Mouse (Mus musculus) MEL (cell line): ENCODE results near the gene Rap1b. TPM values are rescaled to one million over a fixed set of nuclear protein-coding genes. Genes with fewer than 3 reads are reported as not detected.

Experiments
- DNase-seq: peaks from one replicate; pipeline ENCODE4 v3.0.0; 2011; ENCODE audit warnings: low read depth, low spot score
- H3K27ac ChIP-seq: 2 replicates; pipeline ENCODE4 v1.5.1; 2012; ENCODE audit warnings: low read depth, mild to moderate bottlenecking, control low read depth, low read length, moderate library complexity; ENCODE audit not compliant: control insufficient read depth
- H3K27me3 ChIP-seq, 2 experiments: fragments of 150-350 bp in 1 of 2; sonication (generic) in 1 of 2; 2 replicates each; pipeline ENCODE4 v1.6.1; 2012; ENCODE audit warnings: low read length in 2 of 2, mild to moderate bottlenecking in 2 of 2, improper control_type of control experiment in 1 of 2, moderate library complexity in 1 of 2; ENCODE audit not compliant: insufficient read depth in 2 of 2, control insufficient read depth in 1 of 2
- H3K36me3 ChIP-seq, 2 experiments: 2 replicates each; pipeline ENCODE4 v1.6.1; 2012 to 2014; ENCODE audit warnings: low read length in 2 of 2, improper control_type of control experiment in 1 of 2, inconsistent platforms in 1 of 2, mild to moderate bottlenecking in 1 of 2; ENCODE audit not compliant: insufficient read depth in 2 of 2, control insufficient read depth in 1 of 2
- H3K4me1 ChIP-seq, 2 experiments: fragments of 150-350 bp in 1 of 2; sonication (generic) in 1 of 2; 2 replicates each; pipeline ENCODE4 v1.6.1; 2012; ENCODE audit warnings: low read length in 2 of 2, improper control_type of control experiment in 1 of 2, mild to moderate bottlenecking in 1 of 2; ENCODE audit not compliant: insufficient read depth in 2 of 2, control insufficient read depth in 1 of 2
- H3K4me3 ChIP-seq, 2 experiments: fragments of 150-350 bp in 1 of 2; sonication (generic) in 1 of 2; 2 replicates each; pipeline ENCODE4 v1.5.1; 2012; ENCODE audit warnings: low read depth in 2 of 2, low read length in 2 of 2, mild to moderate bottlenecking in 2 of 2, moderate library complexity in 2 of 2, control low read depth in 1 of 2, improper control_type of control experiment in 1 of 2; ENCODE audit not compliant: control insufficient read depth in 1 of 2, insufficient read depth in 1 of 2
- H3K79me2 ChIP-seq: 2 replicates; pipeline ENCODE4 v1.6.1; 2012; ENCODE audit warnings: mild to moderate bottlenecking, low read length, moderate library complexity; ENCODE audit not compliant: control insufficient read depth, poor library complexity, insufficient read depth
- H3K9ac ChIP-seq: 2 replicates; pipeline ENCODE4 v1.6.1; 2012; ENCODE audit warnings: low read depth, mild to moderate bottlenecking, control low read depth, low read length, moderate library complexity; ENCODE audit not compliant: control insufficient read depth, poor library complexity, severe bottlenecking
- H3K9me3 ChIP-seq: fragments of 150-350 bp; sonication (generic); replicated peaks from 2 replicates; pipeline ENCODE4 v1.6.1; 2012; ENCODE audit warnings: mild to moderate bottlenecking, low read length, improper control_type of control experiment, moderate library complexity; ENCODE audit not compliant: insufficient read depth
- CHD1 ChIP-seq: IDR thresholded peaks from 2 replicates; pipeline ENCODE4 v1.6.1; 2012; ENCODE audit warnings: low read depth, mild to moderate bottlenecking, inconsistent platforms, low read length, improper control_type of control experiment
- CHD2 ChIP-seq: IDR thresholded peaks from 2 replicates; pipeline ENCODE4 v1.6.1; 2011; ENCODE audit warnings: low read length, improper control_type of control experiment
- E2F4 ChIP-seq: IDR thresholded peaks from 2 replicates; pipeline ENCODE4 v1.6.1; 2011; ENCODE audit warnings: low read depth, low read length, improper control_type of control experiment, borderline replicate concordance
- ELF1 ChIP-seq: IDR thresholded peaks from 2 replicates; pipeline ENCODE4 v1.6.1; 2014; ENCODE audit warnings: low read depth, mild to moderate bottlenecking, inconsistent platforms, low read length, improper control_type of control experiment, moderate library complexity
- EP300 ChIP-seq, 2 experiments: IDR thresholded peaks; 2 replicates each; pipeline ENCODE4 v1.6.1; 2011; ENCODE audit warnings: improper control_type of control experiment in 2 of 2, low read length in 2 of 2, low read depth in 1 of 2, mild to moderate bottlenecking in 1 of 2
- ETS1 ChIP-seq: IDR thresholded peaks from 2 replicates; pipeline ENCODE4 v1.6.1; 2012; ENCODE audit warnings: low read depth, mild to moderate bottlenecking, inconsistent platforms, low read length, improper control_type of control experiment, moderate library complexity
- GABPA ChIP-seq: IDR thresholded peaks from 2 replicates; pipeline ENCODE4 v1.6.1; 2012; ENCODE audit warnings: low read depth, mild to moderate bottlenecking, inconsistent platforms, low read length, improper control_type of control experiment, moderate library complexity
- GATA1 ChIP-seq: IDR thresholded peaks from 2 replicates; pipeline ENCODE4 v1.6.1; 2011; ENCODE audit warnings: low read depth, low read length, improper control_type of control experiment
- KAT2A ChIP-seq: conservative IDR thresholded peaks from 2 replicates; pipeline ENCODE4 v1.6.1; 2012; ENCODE audit warnings: low read depth, low read length, improper control_type of control experiment, inconsistent platforms
- MAX ChIP-seq: IDR thresholded peaks from 2 replicates; pipeline ENCODE4 v1.6.1; 2011; ENCODE audit warnings: low read length, improper control_type of control experiment
- MAZ ChIP-seq: IDR thresholded peaks from 2 replicates; pipeline ENCODE4 v1.6.1; 2012; ENCODE audit warnings: low read depth, mild to moderate bottlenecking, inconsistent platforms, low read length, improper control_type of control experiment
- MEF2A ChIP-seq: IDR thresholded peaks from 2 replicates; pipeline ENCODE4 v1.6.1; 2014; ENCODE audit warnings: low read depth, mild to moderate bottlenecking, inconsistent platforms, low read length, improper control_type of control experiment; ENCODE audit not compliant: poor library complexity, insufficient replicate concordance, severe bottlenecking; ENCODE audit errors: extremely low read depth
- NELFE ChIP-seq: IDR thresholded peaks from 2 replicates; pipeline ENCODE4 v1.6.1; 2011; ENCODE audit warnings: low read depth, low read length, improper control_type of control experiment
- POLR2A ChIP-seq, 2 experiments: IDR thresholded peaks; 2 replicates each; pipeline ENCODE4 v1.6.1; 2011 to 2012; ENCODE audit warnings: low read length in 2 of 2, mild to moderate bottlenecking in 2 of 2, control low read depth in 1 of 2, improper control_type of control experiment in 1 of 2, low read depth in 1 of 2, moderate library complexity in 1 of 2; ENCODE audit not compliant: control insufficient read depth in 1 of 2, insufficient read depth in 1 of 2, poor library complexity in 1 of 2
- POLR2AphosphoS2 ChIP-seq: IDR thresholded peaks from 2 replicates; pipeline ENCODE4 v1.6.1; 2011; ENCODE audit warnings: low read length, improper control_type of control experiment
- RAD21 ChIP-seq: IDR thresholded peaks from 2 replicates; pipeline ENCODE4 v1.6.1; 2011; ENCODE audit warnings: mild to moderate bottlenecking, low read depth, low read length, improper control_type of control experiment
- RCOR1 ChIP-seq: IDR thresholded peaks from 2 replicates; pipeline ENCODE4 v1.6.1; 2012; ENCODE audit warnings: low read depth, mild to moderate bottlenecking, inconsistent platforms, low read length, improper control_type of control experiment
- SMC3 ChIP-seq: IDR thresholded peaks from 2 replicates; pipeline ENCODE4 v1.6.1; 2011; ENCODE audit warnings: low read depth, low read length, improper control_type of control experiment
- TCF12 ChIP-seq: IDR thresholded peaks from 2 replicates; pipeline ENCODE4 v1.6.1; 2014; ENCODE audit warnings: low read depth, mild to moderate bottlenecking, inconsistent platforms, low read length, improper control_type of control experiment, moderate library complexity
- UBTF ChIP-seq: IDR thresholded peaks from 2 replicates; pipeline ENCODE4 v1.6.1; 2012; ENCODE audit warnings: low read depth, mild to moderate bottlenecking, inconsistent platforms, low read length, improper control_type of control experiment, moderate library complexity, borderline replicate concordance; ENCODE audit not compliant: insufficient read depth
- USF1 ChIP-seq: IDR thresholded peaks from 2 replicates; pipeline ENCODE4 v1.6.1; 2014; ENCODE audit warnings: low read depth, mild to moderate bottlenecking, inconsistent platforms, low read length, improper control_type of control experiment, moderate library complexity
- ZC3H11A ChIP-seq: IDR thresholded peaks from 2 replicates; pipeline ENCODE4 v1.6.1; 2012; ENCODE audit warnings: low read depth, mild to moderate bottlenecking, inconsistent platforms, low read length, improper control_type of control experiment
- ZKSCAN1 ChIP-seq: IDR thresholded peaks from 2 replicates; pipeline ENCODE4 v1.6.1; 2012; ENCODE audit warnings: low read depth, mild to moderate bottlenecking, inconsistent platforms, low read length, improper control_type of control experiment, moderate library complexity
- ZNF384 ChIP-seq: IDR thresholded peaks from 2 replicates; pipeline ENCODE4 v1.6.1; 2012; ENCODE audit warnings: low read depth, mild to moderate bottlenecking, inconsistent platforms, low read length, improper control_type of control experiment
- polyA plus RNA-seq, 2 experiments: library from polyadenylated mRNA; stranded (reverse) in 1 of 2; unstranded in 1 of 2; fragments of >175 nt in 1 of 2; fragments of >200 nt in 1 of 2; gene quantifications; 2 replicates each; pipeline versions ENCODE4 v1.2.1 to v1.2.4; 2012; ENCODE audit warnings: low replicate concordance in 2 of 2, low read depth in 1 of 2; ENCODE audit not compliant: insufficient read length in 2 of 2, insufficient read depth in 1 of 2, missing spikeins in 1 of 2
- total RNA-seq: library from RNA; depleted of rRNA; stranded (reverse); fragments of 300-350 nt; gene quantifications from 2 replicates; pipeline ENCODE4 v1.2.3, GENCODE M21; 2012

Rap1b gene
- total and polyA plus RNA-seq, 3 experiments, result 42.3 to 89.1 (median 83.3) TPM

DNA sequence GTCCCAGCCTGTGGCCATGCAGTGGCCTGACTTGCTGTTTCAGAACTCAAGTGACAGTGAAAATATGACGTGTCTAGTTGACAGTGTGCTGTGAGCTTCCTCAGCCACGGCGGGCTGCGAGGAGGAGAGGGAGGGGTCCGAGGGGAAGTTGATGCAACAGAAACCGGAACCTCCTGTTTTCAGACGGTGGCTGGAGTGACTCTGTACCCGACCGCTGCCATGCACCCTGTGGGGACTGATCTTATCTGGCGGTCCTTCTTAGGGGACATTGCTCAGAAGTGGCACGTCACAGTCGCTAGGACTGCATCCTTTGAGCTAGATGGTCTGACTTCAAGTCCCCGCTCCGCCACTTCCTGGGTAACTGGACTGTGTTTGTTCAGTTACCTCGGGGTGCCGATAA is 15.1 kb upstream of the Rap1b start:
- Histone ChIP-seq H3K9ac (no peak overlapping the region), H3K79me2 (no peaks in the 10 kb centered on the region), H3K36me3 (peaks cover 0 to 7% of the 10 kb centered on the region in 2 experiments; a peak in 2 of 4 replicates), H3K27me3 (no peaks in the 10 kb centered on the region; a peak in 1 of 4 replicates), H3K9me3 (no peaks in the 10 kb centered on the region), H3K4me3 (no peak overlapping the region), H3K4me1 (peaks cover 0 to 4% of the 10 kb centered on the region in 2 experiments; a peak in 2 of 4 replicates), H3K27ac (no peak overlapping the region)
- DNase-seq, result no peak
- TF ChIP-seq RCOR1, result no peak
- TF ChIP-seq MAX, result no peak
- no peak for TF ChIP-seq TCF12
- TF ChIP-seq E2F4, result no peak
- TF ChIP-seq CHD1, result no peak
- no peak for TF ChIP-seq UBTF
- no peak for TF ChIP-seq ZC3H11A
- no peak for TF ChIP-seq CHD2
- TF ChIP-seq NELFE, result no peak
- TF ChIP-seq EP300 (IDR thresholded peaks at IDR 0.05; ENCODE audit: low read depth in 1 of 2, low read length in 2 of 2), result no peak
- no peak for TF ChIP-seq POLR2A (IDR thresholded peaks at IDR 0.05; ENCODE audit: control insufficient read depth in 1 of 2, insufficient read depth in 1 of 2, low read depth in 1 of 2, low read length in 2 of 2, poor library complexity in 1 of 2)
- TF ChIP-seq SMC3, result no peak
- no peak for TF ChIP-seq ZKSCAN1
- no peak for TF ChIP-seq ELF1
- TF ChIP-seq USF1, result no peak
- no peak for TF ChIP-seq MEF2A
- no peak for TF ChIP-seq GABPA

DNA sequence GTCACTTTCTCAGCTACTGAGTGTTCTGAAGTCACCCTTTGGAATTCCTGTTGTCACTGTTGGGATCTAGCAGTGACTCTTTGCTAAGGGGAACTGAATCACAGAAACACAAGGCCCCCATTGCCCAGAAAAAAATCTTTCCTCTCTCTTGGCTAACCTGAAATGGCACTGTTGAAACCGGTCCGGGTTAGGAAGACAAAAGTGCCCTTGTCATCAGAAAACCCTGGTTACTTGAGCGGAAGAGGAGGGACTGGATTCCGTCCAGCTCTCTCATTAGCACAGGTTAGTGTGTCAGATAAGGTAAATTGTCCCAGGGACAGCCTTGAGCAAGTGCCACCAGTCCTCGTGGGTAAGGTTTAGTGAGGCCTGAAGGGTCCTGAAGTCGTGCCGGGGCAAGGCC is 14.5 kb upstream of the Rap1b start:
- DNase-seq, result no peak
- Histone ChIP-seq H3K9ac (no peak overlapping the region), H3K27ac (no peak overlapping the region), H3K4me1 (peaks cover 0 to 9% of the 10 kb centered on the region in 2 experiments; a peak in 2 of 4 replicates), H3K27me3 (no peaks in the 10 kb centered on the region; a peak in 1 of 4 replicates), H3K36me3 (peaks cover 0 to 13% of the 10 kb centered on the region in 2 experiments; a peak in 2 of 4 replicates), H3K9me3 (no peaks in the 10 kb centered on the region), H3K79me2 (no peaks in the 10 kb centered on the region), H3K4me3 (no peak overlapping the region)
- TF ChIP-seq RAD21 (no peak), POLR2AphosphoS2 (no peak), GATA1 (no peak), ZC3H11A (no peak), KAT2A (no peak), ZNF384 (no peak), TCF12 (no peak), MAZ (no peak), CHD1 (no peak), ETS1 (no peak), CHD2 (no peak)
